Mouse (Mus musculus): ENCODE results near the gene Myl9.
"Not testable (repeated sequence)": the region's sequence is repeated elsewhere in the genome, so short reads cannot be mapped to it uniquely, and the experiment has no call there.

The Myl9 gene

DNA sequence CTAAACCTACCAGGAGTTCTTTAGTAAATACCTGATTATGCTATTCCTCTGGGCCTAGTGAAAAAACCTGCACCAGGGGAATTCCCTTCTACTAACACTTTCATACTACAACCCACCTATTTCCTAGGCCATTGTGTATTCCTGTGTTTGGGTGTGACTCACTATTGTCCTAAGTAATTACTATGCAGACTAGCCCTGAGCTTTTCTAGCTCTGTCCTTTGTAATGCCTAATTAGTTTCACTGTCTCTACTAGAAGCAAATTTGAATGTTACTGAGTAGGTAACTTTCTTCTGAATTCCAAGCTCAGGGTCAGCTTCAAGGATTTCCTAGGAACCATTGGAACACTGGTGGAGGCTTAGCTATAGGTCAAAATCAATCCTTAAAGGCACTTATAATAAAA lies 11.1 kb downstream of the Myl9 start:
- DNase-seq, result not testable (repeated sequence)

DNA sequence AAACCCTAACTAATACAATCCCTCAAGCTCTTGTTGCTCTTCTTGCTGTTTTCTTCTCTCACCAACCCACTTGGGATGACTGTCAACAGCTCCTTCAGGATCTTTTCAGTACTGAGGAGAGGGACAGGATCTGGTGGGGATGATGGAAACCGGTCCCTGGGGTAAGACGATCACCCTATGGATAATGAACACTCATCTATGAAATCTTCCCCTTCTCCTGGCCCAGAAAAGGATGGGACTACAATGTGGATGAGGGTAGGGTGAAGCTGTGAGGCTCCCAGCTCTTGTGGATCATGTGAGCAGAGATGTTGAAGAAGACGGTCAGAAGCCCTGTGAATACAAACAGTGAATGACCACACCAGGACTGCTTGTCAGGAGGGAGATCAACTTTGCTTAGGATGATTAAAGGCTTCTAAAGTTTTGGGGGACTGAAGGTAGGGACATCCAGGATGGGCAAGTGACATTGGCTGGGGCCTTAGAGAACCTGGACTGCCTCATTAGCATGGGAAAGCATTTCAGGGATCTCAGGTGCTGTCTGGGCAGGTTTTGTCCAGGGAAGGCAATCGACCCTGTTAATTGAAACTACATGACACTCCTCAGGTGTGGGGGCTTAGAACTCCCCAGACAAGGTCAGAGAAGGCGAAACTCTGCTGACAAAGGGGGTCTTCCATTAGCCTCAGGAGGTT lies 12.0 kb downstream of the Myl9 start:
- DNase-seq, result no peak

DNA sequence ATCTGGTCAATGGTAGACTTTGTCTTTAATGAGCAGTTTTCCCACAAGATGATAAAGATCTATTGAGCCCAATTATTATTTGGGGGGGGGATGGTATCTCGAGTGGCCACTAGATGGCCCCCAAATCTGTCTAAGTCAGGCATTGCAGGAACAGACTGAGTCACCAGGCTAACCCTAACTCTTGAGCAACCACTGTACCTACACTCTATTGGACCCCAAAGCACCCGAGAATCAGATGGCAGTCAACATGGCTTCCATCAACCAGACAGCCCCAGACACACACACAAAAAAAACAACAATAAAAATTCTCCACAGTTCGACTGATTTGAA lies 12.5 kb downstream of the Myl9 start:
- DNase-seq, result no peak

DNA sequence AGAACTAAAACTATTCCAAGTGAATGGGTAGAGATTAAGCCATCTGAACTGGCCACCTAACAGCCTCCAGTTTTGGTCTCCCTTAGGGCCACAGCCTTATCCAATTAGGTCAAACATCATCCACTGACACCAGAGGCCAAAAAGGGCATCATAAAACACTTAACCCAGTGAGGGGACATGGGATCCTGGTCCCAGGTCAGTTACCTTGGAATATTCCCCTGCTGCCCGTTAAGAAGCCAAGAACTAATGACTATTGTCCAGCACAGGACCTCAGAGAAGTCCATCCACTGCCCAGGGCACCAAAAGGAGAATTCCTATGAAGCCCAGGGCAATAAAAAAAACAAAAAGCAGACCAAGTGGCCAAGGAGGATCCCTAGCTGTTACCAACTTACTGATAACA lies 13.6 kb downstream of the Myl9 start:
- no peak for DNase-seq

DNA sequence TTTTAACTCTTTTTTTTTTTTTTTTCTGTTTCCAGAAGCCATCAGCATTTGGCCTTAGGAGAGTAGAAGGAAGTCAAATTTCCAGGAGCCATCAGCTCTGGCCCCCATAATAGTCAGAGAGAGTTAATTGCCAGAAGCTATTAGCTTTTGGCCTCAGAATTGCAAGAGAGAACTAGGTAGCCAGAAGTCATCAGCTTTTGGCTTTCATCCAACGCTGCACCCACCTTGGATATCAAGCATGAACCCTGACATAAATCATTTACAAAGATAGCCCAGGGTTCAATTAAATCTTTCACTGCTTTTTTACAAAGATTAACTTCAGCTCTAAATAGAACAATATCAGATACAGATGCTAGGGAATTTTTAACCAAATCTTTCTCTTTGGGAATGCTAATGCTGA lies 23.3 kb downstream of the Myl9 start:
- no peak for DNase-seq

DNA sequence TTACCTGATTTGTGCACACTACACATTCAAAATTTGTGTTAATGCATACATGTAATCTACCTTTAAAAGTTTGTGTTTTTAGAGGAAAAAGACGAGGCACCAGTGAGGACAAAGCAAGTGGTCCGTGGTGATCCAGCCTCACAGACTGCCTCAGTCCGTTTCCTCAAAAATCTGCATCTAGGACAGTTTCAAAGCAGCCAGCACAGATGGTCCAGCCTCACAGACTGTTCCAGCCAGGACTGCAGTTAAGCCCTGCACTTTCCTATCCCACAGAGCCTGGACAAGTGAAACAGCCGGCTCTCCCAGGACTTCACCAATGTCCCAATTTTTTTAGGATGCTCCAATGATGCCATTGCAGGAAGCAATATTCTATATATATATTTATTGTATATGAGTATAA lies 25.8 kb downstream of the Myl9 start:
- no peak for DNase-seq

DNA sequence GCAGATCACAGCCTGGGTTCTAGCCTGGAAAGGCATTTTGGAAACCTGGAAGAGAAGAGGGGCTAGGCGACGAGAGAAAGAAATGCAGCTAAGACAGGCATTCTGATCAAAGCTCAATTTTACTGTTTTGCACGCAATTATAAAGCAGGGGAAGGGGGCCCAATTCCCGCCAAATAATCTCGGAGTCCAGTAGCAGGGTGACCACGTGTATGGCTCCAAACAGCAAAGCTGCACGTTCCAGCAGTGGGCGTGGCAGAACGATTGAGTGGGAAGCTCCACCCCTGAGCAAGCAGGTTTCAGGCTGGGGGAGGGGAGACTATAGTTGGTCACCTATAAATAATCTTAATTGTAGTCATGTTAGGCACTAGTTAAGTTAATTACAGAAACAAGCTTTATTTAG lies 26.9 kb downstream of the Myl9 start:
- DNase-seq, result not testable (repeated sequence)

DNA sequence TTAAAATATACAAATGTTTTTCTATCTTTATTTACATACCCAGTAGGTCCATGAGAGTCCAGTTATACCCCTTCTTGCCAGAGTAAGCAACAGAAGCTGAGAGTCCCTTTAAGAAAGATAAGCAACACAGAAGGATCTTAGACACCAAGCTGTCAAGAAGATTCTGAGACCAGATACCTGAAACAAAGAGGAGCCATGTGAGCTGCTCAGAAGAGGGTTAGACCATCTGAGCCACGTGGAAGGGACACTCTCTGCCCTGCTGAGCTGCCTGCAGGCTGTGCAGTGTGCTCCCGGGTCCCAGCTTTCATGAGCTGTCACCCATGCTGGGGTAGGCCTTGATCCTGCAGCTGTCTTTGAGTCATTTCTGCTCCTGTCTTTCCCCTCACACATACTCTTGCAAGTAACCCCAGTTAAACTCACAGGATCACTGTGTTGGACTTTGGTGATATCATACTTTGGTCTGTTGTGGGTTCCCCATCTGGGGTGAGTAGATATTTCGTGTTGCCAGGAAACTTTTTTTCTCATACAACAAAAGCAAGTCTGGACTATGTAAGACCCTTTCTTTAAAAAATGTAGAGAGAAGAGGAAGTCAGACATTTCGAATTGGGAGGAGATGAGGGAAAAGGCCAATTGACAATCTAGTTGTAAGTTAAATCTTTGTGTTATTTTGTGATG lies 28.6 kb downstream of the Myl9 start:
- no peak for DNase-seq

DNA sequence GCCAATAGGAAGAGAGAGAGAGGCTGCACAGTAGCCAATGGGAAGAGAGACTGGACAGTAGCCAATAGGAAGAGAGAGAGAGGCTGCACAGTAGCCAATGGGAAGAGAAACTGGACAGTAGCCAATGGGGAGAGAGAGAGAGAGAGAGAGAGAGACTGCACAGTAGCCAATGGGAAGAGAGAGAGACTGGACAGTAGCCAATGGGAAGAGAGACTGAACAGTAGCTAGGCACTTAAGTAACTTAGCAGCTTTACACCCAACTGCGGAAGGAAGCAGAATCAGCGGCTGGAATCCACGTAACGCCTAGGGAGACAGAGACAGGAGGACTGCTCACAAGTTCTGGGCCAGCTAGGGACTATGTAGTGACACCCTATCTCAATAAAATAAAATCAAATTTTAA lies 29.4 kb downstream of the Myl9 start:
- no peak for DNase-seq

DNA sequence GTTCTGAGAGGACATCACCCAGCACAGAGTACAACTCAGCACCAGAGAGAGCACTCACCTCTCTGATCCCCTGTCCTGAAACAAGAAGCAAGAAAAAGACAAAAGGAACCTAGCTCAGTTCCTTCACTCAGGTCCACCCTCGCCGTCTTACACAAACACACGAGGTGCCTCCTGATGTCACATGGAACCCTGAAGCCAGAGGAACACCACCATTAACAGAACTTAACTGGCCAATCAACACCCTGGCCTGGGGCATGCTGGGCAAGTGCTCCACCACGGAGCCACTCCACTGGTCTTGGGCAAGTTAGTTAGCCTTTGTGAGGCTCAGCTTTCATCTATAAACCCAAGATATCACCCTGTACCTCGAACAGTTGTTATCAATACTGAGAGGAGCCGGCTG lies 31.7 kb downstream of the Myl9 start:
- no peak for DNase-seq

DNA sequence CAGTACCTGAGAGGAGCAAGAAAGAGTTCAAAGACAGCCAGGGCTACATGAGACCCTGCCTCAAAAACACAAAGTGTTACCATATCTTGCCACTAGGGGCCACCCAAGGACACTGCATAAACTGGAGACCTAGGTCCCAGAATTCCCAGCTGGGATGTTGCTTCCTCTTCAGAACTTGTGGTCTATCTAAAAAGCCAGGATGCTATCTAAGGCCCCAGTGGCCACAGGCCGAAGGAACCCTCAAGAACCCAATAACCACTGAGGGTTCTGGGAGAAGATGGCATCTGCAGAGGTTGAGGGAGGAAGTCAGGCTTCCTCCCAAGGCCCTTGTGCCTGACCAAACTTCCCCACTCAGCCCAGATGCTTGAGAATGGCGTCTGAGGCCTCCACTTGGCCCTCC lies 34.4 kb downstream of the Myl9 start:
- peak; percentile 28 for DNase-seq

DNA sequence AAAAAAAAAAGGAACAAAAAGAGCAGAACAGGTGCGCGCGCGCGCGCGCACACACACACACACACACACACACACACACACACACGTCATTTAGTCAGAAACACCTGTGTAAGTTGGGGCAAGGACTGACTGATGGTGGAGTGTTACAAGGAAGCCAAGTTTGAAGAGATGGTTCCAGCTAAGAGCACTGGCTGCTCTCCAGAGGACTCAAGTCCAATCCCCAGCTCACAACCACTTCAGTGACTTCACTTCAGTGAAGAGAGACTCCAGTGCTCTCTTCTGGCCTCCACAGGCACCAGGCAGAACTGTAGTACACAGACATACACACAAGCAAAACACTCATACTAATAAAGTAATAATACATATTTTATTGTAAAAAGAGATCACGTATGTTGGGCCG lies 35.5 kb downstream of the Myl9 start:
- no peak for DNase-seq

DNA sequence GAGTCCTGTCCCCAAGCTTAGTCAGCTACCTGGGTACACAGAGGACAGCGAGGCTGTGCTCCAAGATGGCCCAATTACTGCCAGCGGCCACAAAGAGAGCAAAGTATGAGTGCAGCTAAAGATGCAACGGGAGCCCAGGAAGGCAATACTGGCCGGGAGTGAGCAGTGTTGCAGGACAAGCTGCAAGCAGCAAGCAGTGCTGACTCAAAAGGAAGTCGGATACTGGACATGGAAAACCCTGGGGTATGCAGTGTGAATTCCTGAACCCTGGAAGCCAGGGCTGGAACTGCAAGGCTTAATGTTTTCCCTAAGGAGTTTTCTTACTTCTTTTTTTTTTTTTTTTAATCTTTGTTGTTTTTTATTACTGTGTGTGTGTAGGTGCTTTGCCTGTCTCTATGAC lies 36.3 kb downstream of the Myl9 start:
- no peak for DNase-seq

DNA sequence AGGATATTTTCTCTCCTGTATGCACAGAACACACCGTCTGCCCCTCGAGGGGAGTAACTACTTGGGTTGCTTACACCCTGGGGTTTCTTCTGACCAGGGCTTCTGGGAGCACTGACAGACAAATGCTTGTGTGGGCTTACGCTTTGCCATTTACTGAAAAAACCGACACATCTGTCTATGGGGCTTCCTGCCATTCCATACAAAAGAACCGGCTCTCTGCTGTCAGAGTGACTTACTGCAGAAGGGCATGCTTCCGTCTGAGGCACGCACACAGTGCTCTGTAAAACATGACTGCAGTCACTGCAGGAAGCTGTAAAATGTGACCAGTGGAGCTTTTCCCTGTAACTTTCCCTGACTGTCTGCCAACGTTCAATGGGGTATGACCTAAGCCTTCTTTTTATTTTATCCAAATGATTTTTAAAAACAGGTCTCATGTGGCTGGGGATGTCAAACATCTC lies 39.2 kb downstream of the Myl9 start:
- no peak for DNase-seq

DNA sequence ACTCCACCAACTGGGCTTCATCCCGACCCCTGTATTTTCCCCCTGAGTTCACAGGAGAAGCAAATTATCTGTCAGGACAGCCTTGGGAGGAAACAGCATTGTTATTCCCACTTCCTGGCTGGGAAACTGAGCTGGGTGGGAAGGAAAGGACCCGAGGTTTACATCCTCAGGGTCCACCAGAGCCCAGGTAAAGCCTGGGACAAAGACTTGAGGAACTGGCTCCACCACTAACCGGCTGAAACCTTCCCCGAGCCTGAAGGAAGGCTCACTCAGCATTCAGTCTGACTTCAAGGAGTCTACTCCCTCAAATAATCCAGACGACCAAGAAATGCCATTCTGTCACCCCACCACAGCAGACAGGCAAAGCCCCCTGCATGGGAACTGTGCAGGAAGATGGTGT lies 39.7 kb downstream of the Myl9 start:
- DNase-seq, result no peak

DNA sequence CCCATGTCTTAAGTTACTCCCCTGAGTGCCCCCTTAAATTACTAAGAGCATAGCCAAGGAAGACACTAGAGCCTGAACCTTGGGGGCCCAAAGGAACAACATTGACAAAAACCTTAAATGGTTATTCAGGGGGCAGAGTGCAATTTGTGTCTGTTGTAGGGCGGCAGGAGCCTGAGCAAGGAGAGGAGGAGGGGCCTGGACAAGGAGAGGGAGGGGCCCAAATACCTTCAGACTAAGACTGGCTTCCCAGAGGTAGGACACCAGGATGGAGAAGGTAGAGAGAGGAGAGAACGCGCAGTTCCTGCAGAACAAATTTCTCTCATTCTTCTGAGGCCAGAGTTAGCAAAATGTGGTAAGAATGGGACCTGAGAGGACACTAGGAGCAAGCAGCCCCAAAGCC lies 40.2 kb downstream of the Myl9 start:
- DNase-seq, result no peak

DNA sequence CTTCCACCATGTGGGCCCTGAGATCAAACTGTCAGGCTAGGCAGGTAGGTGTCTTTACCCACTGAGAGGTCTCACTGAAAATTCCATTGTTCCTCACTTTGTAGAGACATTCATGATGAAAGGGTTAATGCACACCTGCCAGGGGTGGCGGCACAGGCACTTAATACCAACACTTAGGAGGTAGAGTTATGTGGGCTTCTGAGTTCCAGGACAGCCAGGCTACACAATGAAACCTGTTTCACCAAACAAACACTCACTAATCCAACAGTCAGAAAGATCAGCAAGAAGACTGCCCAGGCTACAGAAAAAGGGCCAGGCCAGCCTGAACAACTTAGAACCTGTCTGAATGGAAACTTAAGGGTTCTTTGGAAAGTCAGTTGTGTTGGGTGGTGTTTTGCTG lies 40.9 kb downstream of the Myl9 start:
- DNase-seq, result no peak

DNA sequence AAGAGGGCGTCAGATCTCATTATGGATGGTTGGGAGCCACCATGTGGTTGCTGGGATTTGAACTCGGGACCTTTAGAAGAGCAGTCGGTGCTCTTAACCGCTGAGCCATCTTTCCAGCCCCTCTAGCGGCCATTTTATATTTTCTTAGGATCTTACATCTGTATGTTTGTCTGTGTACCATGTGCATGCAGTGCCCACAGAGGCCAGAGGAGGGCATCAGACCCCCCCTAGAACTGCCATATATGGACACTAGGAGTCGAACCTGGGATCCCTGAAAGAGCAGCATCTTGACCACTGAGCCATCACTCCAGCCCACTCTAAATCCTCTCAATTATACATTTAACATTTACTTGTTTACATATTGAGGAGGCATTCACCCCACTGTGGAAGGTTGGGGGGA lies 49.9 kb downstream of the Myl9 start:
- DNase-seq, result not testable (repeated sequence)
